Mouse (Mus musculus) kidney, embryonic 16.5 days (tissue): ENCODE results near the gene Amot. TPM values are rescaled to one million over a fixed set of nuclear protein-coding genes. Genes with fewer than 3 reads are reported as not detected.

Source experiments
- ATAC-seq: fragments of 200-750 bp; cut with Nextera tagmentation; 2 replicates; pipeline ENCODE4 v1.8.0; 2017; ENCODE audit warnings: moderate TSS enrichment; ENCODE audit not compliant: low FRiP score, low TSS enrichment
- H3K27ac ChIP-seq: fragments of 300-500 bp; sonication (generic); 2 replicates; pipeline ENCODE4 v1.5.1; 2014; ENCODE audit warnings: low read length
- H3K27me3 ChIP-seq: fragments of 300-500 bp; sonication (generic); 2 replicates; pipeline ENCODE4 v1.6.1; 2014; ENCODE audit warnings: low read length, control low read depth, mixed read lengths; ENCODE audit not compliant: insufficient read depth
- H3K36me3 ChIP-seq: fragments of 300-500 bp; sonication (generic); 2 replicates; pipeline ENCODE4 v1.6.1; 2014; ENCODE audit warnings: low read length, control low read depth, mixed read lengths; ENCODE audit not compliant: insufficient read depth
- H3K4me1 ChIP-seq: fragments of 300-500 bp; sonication (generic); 2 replicates; pipeline ENCODE4 v1.6.1; 2014; ENCODE audit warnings: low read length, control low read depth, mixed read lengths; ENCODE audit not compliant: insufficient read depth
- H3K4me2 ChIP-seq: fragments of 300-500 bp; sonication (generic); replicated peaks from 2 replicates; pipeline ENCODE4 v1.6.1; 2014; ENCODE audit warnings: low read depth, low read length
- H3K4me3 ChIP-seq: fragments of 300-500 bp; sonication (generic); 2 replicates; pipeline ENCODE4 v1.5.1; 2014; ENCODE audit warnings: mild to moderate bottlenecking, low read length
- H3K9ac ChIP-seq: fragments of 300-500 bp; sonication (generic); replicated peaks from 2 replicates; pipeline ENCODE4 v1.6.1; 2014; ENCODE audit warnings: low read length
- H3K9me3 ChIP-seq: fragments of 300-500 bp; sonication (generic); 2 replicates; pipeline ENCODE4 v1.6.1; 2016; ENCODE audit warnings: low read length, control low read depth
- WGBS: fragments of 180-500 bp; shearing (Covaris S2); extraction: QIAGEN DNeasy Blood & Tissue Kit; methylation state at CpG from one replicate; pipeline ENCODE4 v1.1.7; 2014; 5-methylcytosine and 5-hydroxymethylcytosine counted together
- polyA plus RNA-seq: library from polyadenylated mRNA; unstranded; fragments of >200 nt; fragmentation: Nextera tagmentation; extraction: Ambion mirVana; gene quantifications from 2 replicates; pipeline ENCODE4 v1.2.1, GENCODE M21; 2015

Amot gene
- polyA plus RNA-seq, 1 experiment from 2014 or later, result 25.5 TPM

DNA sequence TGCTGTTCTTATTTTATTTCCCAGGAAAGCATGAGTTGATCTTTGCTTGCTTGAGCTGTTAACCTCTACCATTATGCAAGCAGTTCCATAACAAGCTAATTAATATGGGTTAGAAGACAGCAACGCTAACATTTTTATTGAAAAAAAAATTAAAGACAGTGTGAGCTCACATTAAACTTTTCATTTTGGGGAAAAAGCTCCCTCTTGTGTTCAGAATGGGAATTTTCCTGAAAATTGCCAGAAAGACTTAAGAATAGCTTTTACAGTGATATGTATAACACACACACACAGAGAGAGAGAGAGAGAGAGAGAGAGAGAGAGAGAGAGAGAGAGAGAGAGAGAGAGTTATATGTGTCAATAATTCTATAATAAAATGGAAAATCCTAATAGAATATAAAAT is 105.7 kb downstream of the Amot start:
- Histone ChIP-seq H3K27me3 (no peaks in the 10 kb centered on the region; the same call in 1 of the 2 replicates), H3K4me1 (no peaks in the 10 kb centered on the region), H3K27ac (no peak overlapping the region), H3K4me3 (no peak overlapping the region), H3K4me2 (no peak overlapping the region), H3K36me3 (no peaks in the 10 kb centered on the region), H3K9ac (no peak overlapping the region), H3K9me3 (no peaks in the 10 kb centered on the region)
- ATAC-seq, result no peak
- 11% methylated on average over 1 of the region's 1 CpGs for WGBS

Other genes starting within 250 kb of the Amot start
- 1.2 and 2.0 TPM in 2 replicates for gene Lhfpl1, start 156.1 kb downstream of the Amot start, polyA plus RNA-seq